Mouse (Mus musculus) c-Kit-positive CD71-positive TER-119-positive erythroid progenitor cells, embryonic 14.5 days (primary cell): Measurements from ENCODE around the gene Arid5a.
A peak's percentile ranks its signal among the peaks of the same experiment; 100 is the strongest.

ENCODE experiments used
- DNase-seq: peaks from one replicate; pipeline ENCODE4 v3.0.0-alpha.2; 2013; ENCODE audit warnings: low spot score

Arid5a gene

GRCm38 (mm10) chr1:36307495-36308280, at the start of gene Arid5a:
TSS of gene Arid5a (plus strand) at chr1:36307733.
- peak; percentile 87 for DNase-seq

- no peak for DNase-seq
These were observed 48.9 kb upstream of the Arid5a start for GRCm38 (mm10) chr1:36258631-36259030.

- DNase-seq = no peak
These were observed 48.3 kb upstream of the Arid5a start for GRCm38 (mm10) chr1:36259281-36259680.

- DNase-seq = no peak
These were observed 47.1 kb upstream of the Arid5a start for GRCm38 (mm10) chr1:36260418-36260817.

GRCm38 (mm10) chr1:36261708-36262504, 45.6 kb upstream of the Arid5a start:
- no peak for DNase-seq

- DNase-seq = no peak
These were observed 43.6 kb upstream of the Arid5a start for GRCm38 (mm10) chr1:36263833-36264488.

- DNase-seq = no peak
These were observed 41.2 kb upstream of the Arid5a start for GRCm38 (mm10) chr1:36266293-36266692.

GRCm38 (mm10) chr1:36267595-36267994, 39.9 kb upstream of the Arid5a start:
- no peak for DNase-seq

GRCm38 (mm10) chr1:36269121-36269795, 38.3 kb upstream of the Arid5a start:
- no peak for DNase-seq

GRCm38 (mm10) chr1:36270666-36271065, 36.9 kb upstream of the Arid5a start:
- no peak for DNase-seq

GRCm38 (mm10) chr1:36271516-36272230, 35.9 kb upstream of the Arid5a start:
- no peak for DNase-seq

- no peak for DNase-seq
These were observed 35.0 kb upstream of the Arid5a start for GRCm38 (mm10) chr1:36272546-36272945.

GRCm38 (mm10) chr1:36273288-36273687, 34.2 kb upstream of the Arid5a start:
- peak; percentile 53 for DNase-seq

GRCm38 (mm10) chr1:36274455-36274854, 33.1 kb upstream of the Arid5a start, which contains the start of gene Neurl3:
TSS of gene Neurl3 (minus strand) at chr1:36274679.
- DNase-seq = no peak

GRCm38 (mm10) chr1:36275635-36276389, 31.7 kb upstream of the Arid5a start:
- peak; percentile 55 for DNase-seq

GRCm38 (mm10) chr1:36277267-36278060, 30.1 kb upstream of the Arid5a start:
- DNase-seq = peak; percentile 66

GRCm38 (mm10) chr1:36279202-36279601, 28.3 kb upstream of the Arid5a start:
- DNase-seq = peak; percentile 74

GRCm38 (mm10) chr1:36280938-36281337, 26.6 kb upstream of the Arid5a start:
- no peak for DNase-seq

GRCm38 (mm10) chr1:36281849-36282248, 25.7 kb upstream of the Arid5a start:
- DNase-seq = no peak

GRCm38 (mm10) chr1:36293470-36293869, 14.1 kb upstream of the Arid5a start:
- no peak for DNase-seq
